Mouse (Mus musculus) heart, postnatal 4 days (tissue): ENCODE data around the gene 4930519P11Rik. TPM values are rescaled to one million over a fixed set of nuclear protein-coding genes. Genes with fewer than 3 reads are reported as not detected.

Experiments
- DNase-seq: peaks from one replicate; pipeline ENCODE4 v3.0.0; 2021
- total RNA-seq, 2 experiments: library from RNA; stranded (reverse); gene quantifications; 2 replicates each; pipeline ENCODE4 v1.2.3; 2021

The 4930519P11Rik gene
- total RNA-seq, 2 experiments from 2014 or later = not detected

- DNase-seq = peak; percentile 21
Measured at GRCm38 (mm10) chr2:154583906-154584872, 29.0 kb downstream of the 4930519P11Rik start.

GRCm38 (mm10) chr2:154581421-154581820 is 31.8 kb downstream of the 4930519P11Rik start:
- DNase-seq = no peak

GRCm38 (mm10) chr2:154580586-154580985 is 32.7 kb downstream of the 4930519P11Rik start:
- DNase-seq = peak; percentile 52

GRCm38 (mm10) chr2:154577744-154578067 is 35.5 kb downstream of the 4930519P11Rik start:
- DNase-seq = no peak

- no peak for DNase-seq
Measured at GRCm38 (mm10) chr2:154576876-154577743, 36.1 kb downstream of the 4930519P11Rik start.

- no peak for DNase-seq
Measured at GRCm38 (mm10) chr2:154574271-154574670, 39.0 kb downstream of the 4930519P11Rik start.

GRCm38 (mm10) chr2:154572996-154573395 is 40.2 kb downstream of the 4930519P11Rik start:
- DNase-seq = no peak

- DNase-seq = no peak
Measured at GRCm38 (mm10) chr2:154571976-154572375, 41.3 kb downstream of the 4930519P11Rik start.

GRCm38 (mm10) chr2:154571266-154571665 is 42.0 kb downstream of the 4930519P11Rik start:
- DNase-seq = no peak

- no peak for DNase-seq
Measured at GRCm38 (mm10) chr2:154570666-154571065, 42.6 kb downstream of the 4930519P11Rik start.

GRCm38 (mm10) chr2:154569836-154570286 is 43.4 kb downstream of the 4930519P11Rik start, which contains the start of gene E2f1:
TSS of gene E2f1 (minus strand) at chr2:154569892.
- DNase-seq = peak; percentile 97

- DNase-seq = peak; percentile 71
Measured at GRCm38 (mm10) chr2:154569071-154569748, 44.0 kb downstream of the 4930519P11Rik start.

- DNase-seq = peak; percentile 65
Measured at GRCm38 (mm10) chr2:154568329-154569070, 44.7 kb downstream of the 4930519P11Rik start.

- no peak for DNase-seq
Measured at GRCm38 (mm10) chr2:154567766-154568165, 45.5 kb downstream of the 4930519P11Rik start.

GRCm38 (mm10) chr2:154566641-154567040 is 46.6 kb downstream of the 4930519P11Rik start:
- no peak for DNase-seq

- DNase-seq = no peak
Measured at GRCm38 (mm10) chr2:154565562-154565961, 47.7 kb downstream of the 4930519P11Rik start.

GRCm38 (mm10) chr2:154563612-154564170 is 49.5 kb downstream of the 4930519P11Rik start:
- no peak for DNase-seq
